Mouse (Mus musculus) naive thymus-derived CD4-positive, alpha-beta T cell, adult 2 months (primary cell): ENCODE data around the gene Pik3ap1.
A peak's percentile ranks its signal among the peaks of the same experiment; 100 is the strongest.
"Not testable (repeated sequence)": the region's sequence is repeated elsewhere in the genome, so short reads cannot be mapped to it uniquely, and the experiment has no call there.

ENCODE experiments used
- DNase-seq: peaks from one replicate; pipeline ENCODE4 v3.0.0-alpha.2; 2011; ENCODE audit warnings: low read depth

Pik3ap1 gene

DNA sequence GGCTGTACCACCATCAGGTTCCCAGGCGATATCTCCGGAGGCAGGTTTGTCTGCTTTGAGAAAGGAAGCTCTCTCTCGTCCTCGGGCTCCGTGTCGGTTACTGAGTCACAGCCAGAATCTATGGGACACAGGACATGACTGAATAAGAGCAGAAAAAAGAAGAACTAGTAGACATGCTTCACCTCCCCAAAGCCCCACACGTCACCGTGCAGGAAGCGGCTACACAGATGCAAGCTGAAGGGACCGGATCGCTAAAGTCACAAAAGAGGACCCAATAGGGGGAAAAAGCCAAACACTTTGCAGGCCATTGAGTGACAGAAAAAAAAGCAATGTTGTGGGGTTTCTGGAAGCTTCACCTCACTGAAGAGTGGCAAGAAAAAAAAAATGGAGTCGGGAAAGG, 52.7 kb downstream of the Pik3ap1 start:
- peak; percentile 57 for DNase-seq

DNA sequence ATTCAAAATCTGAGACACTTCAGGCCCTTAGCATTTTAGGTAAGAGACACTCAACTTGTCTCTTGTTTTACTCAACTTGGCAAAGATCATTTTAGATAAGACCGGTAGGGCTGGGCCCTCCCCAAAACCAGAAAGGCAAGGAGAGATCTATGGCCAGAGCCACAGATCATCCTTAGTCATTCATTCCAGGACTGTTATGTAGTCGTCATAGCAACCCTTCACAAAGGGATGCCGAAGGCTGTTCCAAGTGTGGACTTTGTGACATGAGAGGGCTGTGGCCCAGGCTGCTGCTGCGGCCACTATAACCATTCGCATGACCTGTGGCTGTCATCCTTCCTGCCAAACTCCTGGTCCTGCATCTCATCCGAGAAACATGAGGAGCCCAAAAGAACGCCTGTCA, 54.5 kb downstream of the Pik3ap1 start:
- no peak for DNase-seq

DNA sequence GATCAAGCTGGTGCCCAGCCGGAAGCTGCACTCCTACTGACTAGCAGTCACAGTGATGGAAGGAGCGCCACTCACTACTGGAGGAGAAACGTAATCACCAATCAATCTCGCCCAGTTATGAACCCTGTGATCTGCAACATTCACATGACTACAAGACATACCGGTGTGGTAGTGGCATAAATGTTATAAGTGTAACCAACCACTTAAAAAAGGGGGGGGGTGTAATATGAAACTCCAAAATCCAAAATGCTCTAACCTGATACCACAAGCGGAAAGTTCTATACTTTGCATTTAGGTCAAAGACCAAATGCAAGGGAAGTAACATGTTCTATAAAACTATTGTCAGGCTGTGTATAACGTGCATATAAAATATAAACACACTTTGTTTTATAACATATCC, 54.9 kb downstream of the Pik3ap1 start:
- DNase-seq: no peak

DNA sequence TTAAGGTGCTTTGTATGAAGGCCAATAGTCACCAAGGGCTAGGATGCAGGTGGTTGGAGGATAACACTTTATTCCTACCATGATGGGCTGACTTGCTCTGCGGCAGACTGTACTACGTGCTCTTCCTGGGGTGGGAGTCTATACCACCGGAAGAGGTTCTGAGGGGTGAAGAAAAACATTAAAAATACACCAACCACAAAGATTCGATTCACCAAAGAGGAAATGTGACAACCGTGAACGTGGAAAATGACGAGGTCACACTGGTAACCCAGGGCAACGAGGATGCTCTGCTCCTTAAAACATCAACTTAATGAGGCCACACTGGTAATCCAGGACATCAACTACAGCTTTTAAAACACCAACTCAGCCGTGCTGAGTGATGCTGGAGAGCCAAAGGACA, 56.2 kb downstream of the Pik3ap1 start:
- DNase-seq: peak; percentile 89

DNA sequence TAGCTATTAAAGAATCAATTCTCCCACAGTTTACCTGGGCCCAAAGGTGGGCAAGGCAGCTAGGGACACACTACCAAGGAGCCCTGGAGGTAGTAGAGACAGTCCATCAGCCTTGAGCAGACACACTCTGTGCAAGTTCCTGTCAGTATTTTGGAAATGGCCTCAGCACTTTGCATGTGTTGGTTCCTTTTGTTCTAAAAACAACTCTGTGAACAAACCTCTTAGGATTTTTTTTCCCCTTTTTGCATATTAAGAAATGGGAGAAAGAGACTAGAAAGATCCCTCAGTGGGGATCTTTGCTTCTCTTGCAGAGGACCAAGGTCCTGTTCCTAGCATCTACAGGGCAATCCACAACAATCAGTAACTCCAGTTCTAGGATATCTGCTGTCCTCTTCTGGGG, 61.1 kb downstream of the Pik3ap1 start:
- no peak for DNase-seq

DNA sequence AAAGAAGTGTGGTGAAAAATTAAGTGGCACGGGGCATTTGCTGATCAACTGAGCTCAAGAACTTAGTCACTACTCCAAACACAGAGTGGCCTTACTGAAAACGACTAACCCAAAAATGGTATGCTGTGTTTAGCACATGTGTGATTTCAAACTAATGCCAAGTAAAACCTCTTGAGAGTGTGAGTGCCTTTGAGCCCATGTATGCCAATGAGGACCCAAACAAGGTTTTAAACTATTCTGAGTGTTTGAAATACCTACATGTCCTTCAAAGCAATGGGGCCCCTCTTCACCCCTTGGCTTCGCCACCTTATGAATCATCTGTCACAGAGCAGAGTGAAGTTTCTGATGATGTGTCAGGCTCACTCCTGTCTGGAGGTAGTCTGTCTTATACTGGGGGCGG, 61.8 kb downstream of the Pik3ap1 start:
- no peak for DNase-seq

DNA sequence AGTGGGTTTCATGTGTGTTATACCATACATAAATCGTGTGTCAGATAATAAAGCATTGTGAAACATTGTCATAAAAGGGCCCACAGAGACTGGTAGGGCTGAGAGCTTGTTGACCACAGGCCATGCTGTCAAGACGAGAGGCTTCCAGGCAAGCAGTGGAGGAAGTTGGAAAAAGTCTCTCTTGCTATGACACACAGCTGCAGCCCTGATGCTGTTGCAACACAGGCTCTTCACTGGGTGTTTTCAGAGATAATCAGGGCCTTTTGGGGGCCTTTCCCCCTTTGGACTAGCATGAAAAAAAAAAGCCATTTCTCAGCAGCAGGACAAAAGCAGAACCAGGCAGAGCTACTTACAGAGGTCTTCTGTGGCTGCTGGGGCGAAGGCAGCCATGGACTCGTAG, 63.8 kb downstream of the Pik3ap1 start:
- DNase-seq: no peak

DNA sequence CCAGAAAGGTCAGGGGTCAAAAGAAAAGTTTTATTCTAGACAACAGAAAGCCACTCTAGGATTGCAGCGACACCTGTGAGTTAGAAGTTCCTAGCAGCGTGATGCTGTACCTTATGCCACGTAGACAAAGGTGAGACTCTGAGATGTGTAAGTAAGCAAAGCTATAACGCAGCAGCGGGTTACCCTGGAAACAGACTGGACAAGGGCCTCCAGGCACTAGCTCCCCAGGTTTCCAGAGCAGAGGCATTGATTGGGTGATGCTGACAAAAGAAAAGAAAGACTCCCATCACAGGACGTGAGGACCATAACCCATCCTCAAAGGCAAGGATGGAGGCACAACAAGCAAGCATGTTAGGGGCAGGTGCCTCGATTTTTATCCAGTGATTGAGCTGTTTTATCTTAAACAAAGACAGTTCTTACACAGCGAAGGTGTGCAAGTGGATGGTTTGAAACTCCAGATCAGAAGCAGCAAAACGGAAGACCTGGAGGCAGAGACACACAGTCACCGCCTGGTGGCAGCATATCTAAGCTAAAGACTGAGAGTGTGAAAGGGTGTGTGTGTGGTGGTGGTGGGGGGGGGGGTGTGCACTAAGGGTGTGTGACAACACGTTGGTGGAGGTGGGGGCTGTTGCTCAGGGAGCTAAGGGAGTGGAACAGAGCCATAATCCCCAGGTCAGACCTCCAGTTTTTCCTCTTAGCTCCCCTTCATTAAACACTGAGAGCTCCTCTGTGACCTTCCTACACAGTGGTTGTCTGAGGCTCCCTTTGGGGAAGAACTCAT, 67.4 kb downstream of the Pik3ap1 start:
- DNase-seq: peak; percentile 78

DNA sequence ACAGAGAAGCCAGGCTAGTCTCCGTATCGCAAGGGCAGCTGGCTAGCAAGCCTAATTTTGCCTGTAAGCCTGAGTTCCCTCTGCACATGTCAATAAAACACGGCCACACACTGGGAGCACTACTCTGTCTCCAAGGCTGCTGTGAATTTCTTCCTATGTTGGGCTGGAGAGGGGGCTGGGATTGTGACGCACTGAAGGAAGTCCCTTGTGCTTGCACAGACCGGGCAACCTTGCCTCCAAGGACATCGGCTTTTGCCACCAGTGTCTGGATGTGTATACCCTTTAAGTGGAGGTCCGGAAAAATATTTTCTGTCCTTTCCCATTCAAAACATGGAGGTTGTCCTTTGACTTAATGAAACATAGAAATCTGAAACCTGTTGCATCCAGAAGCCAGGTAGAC, 70.2 kb downstream of the Pik3ap1 start:
- no peak for DNase-seq

DNA sequence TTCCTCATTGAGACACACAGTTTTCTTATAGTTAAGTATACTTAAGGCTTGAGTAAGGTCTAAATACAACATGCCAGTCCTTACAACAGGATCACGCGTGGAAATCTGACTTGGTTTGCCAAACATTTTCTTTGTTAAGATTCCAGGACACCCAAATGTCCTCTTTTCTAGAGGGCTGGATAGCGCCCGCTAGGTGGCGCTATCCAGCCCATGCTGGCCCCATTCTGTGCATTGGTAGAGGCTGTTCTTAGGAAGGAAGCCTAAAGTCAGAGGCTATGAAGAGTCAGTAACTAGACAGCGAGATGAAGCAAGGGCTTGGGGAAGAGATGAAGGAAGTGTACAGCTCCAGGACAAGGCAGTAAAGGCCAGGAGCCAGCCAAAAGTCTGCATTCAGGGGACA, 71.2 kb downstream of the Pik3ap1 start:
- peak; percentile 70 for DNase-seq

DNA sequence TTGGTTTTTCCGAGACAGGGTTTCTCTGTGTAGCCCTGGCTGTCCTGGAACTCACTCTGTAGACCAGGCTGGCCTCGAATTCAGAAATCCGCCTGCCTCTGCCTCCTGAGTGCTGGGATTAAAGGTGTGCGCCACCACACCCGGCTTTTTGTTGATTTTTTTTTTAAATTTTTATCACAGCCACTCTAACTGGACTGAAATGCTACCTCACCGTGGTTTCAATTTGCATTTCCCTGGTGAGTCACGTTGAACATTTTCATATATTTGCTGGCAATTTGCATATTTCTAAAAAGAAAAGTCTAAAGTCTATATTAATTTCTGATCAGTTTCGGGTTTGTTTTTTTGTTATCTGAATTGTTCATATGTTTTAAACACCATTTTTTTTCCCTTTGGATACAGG, 72.3 kb downstream of the Pik3ap1 start:
- DNase-seq: not testable (repeated sequence)

DNA sequence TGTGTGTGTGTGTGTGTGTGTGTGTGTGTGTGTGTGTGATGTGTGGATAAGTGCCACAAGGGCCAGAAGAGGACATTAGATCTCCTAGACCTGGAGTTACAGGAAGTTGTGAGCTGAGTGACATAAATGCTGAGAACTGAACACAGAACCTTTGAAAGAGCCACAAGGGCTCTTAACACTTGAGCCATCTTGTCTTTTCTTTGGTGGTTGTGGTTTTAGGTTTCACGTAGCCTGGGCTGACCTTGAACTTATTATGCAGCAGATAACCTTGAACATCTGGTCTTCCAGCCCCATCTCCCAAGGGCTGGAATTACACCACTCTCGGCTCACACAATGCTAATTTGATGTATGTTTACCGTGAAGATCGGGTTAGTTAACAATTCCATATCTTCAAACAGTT, 72.9 kb downstream of the Pik3ap1 start:
- no peak for DNase-seq

DNA sequence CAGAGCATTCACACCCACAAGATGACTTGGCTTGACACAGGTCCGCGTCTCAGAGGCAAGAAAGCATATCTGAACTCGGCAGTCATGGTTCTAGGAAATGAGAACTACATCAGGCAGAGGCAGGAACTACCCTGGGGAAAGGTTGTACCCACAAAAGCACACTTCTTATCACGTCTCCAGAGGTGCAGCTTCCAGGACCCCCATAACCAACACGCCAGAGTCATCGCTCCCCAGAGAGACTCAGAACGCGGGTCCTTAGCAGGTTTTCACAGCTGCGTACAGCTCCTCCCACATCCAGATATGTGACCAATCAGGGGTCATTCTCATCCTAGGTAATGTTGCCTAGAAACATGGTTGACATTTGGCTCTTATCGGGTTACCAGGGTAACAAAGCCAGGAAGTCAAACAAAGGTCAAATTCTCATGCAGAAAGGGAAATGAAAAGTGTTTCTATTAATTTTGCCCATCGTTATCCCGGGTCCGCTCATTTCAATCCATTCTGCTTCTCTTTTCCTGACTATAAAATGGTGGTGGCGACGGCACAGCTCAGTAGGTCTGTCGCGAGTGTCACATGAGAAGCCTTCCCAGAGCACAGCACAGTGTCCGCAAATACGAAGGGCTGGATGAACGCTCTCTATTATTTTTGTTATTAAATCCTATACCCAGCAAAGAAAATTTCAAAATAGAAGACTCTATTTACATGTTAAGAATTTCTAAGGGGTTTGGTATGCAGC, 73.8 kb downstream of the Pik3ap1 start:
- no peak for DNase-seq

DNA sequence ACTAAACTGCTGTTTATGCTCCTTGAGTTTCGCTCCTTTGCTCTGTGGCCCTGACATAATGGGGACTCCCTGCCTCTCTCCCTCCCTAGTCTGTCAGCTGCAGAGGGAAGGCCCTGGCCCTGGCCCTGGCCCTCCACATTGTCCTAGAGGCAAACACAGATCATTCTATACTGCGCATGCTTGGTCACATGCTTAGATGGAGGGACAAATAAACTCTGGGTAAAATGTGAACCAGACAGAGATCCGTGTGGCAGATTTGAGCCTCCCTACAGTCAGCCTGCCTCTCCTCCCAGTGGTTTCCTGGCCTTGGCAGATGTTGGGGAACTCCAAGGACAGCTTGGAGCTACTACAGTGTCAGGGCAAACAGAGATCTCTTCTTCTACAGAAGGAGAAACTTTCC, 81.0 kb downstream of the Pik3ap1 start:
- DNase-seq: no peak

DNA sequence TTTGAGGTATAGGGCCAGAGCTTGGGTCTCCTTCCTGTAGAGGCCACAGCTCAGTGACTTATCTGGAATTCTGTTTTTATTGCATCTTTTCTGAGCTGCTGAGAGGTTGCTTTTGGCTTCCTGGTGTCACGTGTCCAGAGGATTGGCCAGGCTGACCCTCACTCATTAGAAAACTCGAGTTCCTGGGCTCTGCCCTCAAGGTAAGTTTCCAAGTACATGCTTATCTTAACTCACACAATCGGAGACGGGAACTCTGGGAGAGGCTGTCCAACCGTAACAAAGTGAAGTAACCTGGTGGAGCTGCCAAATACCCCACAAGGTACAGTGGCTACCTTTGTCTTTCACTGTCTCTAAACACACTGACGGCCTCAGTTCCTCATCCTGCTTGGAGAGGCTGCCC, 81.5 kb downstream of the Pik3ap1 start:
- no peak for DNase-seq

DNA sequence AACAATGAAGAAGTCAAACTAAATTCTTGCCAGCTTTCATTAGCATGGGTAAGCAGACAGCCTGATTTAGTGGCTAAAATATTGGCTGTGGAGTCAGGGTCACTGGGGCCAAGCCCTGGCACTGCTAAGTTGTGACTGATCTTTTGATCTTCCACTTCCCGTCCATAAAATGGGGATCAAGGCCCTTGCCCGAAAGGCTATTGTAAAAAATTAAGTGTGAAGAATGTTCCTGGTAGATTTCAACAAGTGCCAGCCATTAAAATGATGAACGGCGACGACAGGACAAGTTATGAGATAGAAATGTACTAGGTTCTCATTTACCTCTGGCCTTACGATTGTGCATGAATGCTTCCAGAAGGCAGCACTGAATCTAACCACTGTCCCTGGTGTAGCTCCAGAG, 83.0 kb downstream of the Pik3ap1 start:
- DNase-seq: no peak

DNA sequence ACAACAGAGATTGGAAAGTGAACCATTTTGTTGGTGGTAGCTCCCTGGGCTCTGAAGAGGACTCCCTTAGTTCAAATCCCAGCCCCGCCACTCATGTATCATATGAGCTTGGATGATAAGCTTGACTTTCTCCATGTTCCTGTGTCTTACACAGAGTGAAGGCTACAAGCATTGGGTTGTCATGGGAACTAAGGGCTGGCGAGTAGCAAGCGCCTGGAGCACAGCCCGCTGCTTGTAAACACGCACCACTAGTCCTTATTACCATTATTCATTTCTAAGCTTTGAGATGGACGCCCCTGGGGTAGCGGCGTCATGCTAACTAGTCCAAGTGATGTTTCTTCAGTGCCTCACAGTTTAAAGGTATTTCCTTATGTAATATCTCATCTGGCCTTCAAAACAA, 85.5 kb downstream of the Pik3ap1 start:
- DNase-seq: no peak

DNA sequence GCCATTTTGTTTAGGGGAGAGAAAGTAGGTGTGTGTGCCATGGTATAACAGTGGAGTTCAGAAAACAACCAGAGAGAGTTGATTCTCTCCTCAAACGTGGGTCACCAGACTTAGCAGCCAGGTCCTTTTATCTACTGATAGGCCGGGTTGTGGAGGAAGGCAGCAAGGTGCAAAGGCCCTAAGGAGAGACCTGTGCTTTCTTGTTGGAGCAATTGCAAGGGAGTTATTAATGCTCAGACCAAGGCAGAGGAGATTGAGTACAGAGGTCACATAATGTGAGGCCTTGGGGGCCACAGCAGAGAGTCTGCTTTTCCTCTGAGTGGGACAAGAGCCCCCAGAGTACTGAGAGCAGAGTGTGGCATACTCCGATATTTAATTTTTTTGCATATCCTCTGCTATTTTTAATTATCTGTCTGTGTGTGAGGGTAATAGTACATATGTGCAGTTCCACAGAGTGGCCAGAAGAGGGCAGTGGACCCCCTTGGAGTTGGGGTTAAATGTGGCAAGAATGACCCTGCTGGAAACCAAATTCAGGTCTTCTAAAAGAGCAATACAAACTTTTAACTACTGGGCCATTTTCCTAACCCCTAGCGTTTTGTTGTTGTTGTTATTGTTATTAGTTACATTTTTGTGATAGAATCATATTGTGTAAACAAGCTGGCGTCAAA, 93.8 kb downstream of the Pik3ap1 start:
- DNase-seq: peak; percentile 17

DNA sequence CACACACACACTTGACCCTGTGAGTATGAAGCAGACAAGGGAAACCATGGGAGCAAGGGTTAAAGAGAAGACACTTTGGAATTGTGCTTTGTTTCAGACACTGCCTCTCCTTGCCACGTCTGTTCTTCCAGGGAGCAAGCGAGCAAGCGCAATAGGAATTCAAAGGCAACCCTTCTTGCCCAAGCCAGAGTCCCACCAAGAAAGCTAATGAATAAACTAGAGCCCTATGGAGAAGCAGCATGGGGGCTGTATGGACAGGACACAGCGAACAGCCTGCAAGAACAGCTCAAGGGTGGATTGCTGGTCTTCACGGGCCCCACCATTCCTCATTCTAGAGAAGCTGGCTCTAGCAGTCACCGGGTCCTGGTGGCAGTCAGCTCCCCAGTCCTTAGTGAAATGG, 96.3 kb downstream of the Pik3ap1 start:
- DNase-seq: no peak

DNA sequence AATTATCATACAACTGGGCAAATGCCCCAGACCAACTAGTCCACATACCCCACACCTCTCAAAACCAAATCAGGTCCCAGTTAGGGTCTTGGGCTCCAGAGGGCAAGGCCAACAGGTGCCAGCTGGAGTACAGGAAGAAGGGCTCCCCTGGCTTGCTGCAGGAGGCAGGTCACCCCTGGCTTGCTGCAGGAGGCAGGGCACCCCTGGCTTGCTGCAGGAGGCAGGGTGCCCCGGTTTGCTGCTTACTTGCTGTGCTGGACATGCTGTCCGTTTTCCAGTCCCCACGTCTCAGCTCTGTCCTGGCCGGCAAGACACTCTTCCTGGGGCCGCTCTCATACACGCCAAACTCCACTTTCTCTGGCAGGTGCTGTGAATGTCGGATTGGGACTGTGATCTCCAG, 97.7 kb downstream of the Pik3ap1 start:
- no peak for DNase-seq

DNA sequence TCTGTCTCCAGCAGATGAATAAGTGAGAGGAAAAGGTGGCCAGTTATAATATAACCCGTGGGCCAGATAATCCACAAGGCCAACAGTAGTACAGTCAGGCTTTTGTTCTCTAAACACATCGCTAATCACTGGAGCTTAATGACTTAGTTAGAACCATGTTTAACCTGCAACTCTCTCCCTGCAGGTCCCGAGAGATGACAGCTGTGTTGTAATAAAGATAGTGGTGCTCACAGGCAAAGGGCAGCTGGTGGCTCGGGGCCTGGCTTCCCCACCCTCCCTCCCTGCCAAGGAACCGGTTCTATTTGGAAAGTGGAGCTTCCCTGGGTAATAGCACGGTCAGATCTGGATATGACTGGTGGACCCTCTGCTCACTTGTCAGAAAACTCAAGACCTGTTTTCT, 100.4 kb downstream of the Pik3ap1 start:
- DNase-seq: no peak

DNA sequence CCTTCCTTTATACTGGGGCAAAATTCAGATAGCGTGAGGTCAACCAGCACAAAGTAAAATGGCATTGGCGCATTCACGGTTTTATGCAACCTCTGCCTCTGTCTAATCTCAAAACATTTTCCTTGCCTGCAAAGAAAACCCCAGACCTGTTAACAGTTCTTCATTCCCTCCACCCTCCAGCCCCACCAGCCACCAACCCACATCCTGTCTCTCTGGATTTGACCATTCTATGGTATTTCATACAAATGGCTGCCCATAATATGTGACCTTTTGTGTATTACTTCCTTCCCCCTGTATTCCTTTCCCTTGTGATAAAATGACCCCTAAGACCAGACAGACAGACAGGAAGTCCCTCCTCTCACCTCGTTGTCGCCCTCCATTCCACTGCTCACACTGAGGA, 102.2 kb downstream of the Pik3ap1 start:
- DNase-seq: peak; percentile 21

DNA sequence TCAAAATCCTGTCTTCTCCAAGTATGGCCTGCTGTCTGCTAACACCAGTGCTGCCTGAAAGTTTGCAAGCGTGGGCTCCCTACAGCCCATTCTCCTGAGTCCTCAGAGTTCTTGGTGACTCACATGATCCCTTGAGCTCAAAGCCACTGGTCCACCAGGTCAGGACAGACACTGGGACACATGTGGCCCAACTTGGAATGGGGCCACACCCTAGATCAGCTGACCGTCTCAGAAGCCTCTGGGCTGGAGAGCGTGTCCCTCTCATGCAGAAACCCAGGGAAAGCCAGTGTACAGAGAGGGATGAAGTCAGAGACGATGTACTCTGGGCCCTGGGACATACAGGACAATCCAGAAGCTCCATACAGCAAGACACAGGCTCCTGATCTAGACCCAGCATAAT, 102.7 kb downstream of the Pik3ap1 start:
- no peak for DNase-seq
